Mouse (Mus musculus): ENCODE measurements around the gene Vmn2r24. TPM values are rescaled to one million over a fixed set of nuclear protein-coding genes. Genes with fewer than 3 reads are reported as not detected.
"Not testable (repeated sequence)": the region's sequence is repeated elsewhere in the genome, so short reads cannot be mapped to it uniquely, and the experiment has no call there.

Vmn2r24 gene
- under 1 TPM in 1 of 2 experiments, not detected in 1; 0.02 TPM for total RNA-seq (2021)
- long read RNA-seq, experiment 1, result 0 reads
- long read RNA-seq, experiment 2, result 0 reads

DNA sequence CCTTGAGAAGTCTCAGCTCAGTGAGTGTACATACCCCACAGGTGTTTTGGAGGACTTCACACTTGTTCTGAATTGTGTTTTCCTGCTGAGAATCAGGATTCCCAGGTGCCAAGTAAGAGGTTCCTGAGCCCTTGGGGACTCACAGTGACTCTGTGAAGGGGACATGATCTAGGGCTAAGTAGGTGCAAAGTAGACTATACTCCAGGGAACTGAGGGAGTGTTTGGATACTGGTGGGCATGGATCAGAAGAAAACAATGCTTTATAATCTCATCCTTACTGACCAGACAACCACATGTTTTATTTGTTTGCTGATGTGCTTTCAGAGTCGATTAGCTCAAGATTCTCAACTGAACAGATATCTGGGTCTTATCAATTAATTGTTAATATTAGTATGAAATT, at the start of gene Vmn2r24:
Gene Vmn2r24, plus strand, starts transcription at position 301 of the 400 bp plus-strand sequence.
- no peak for DNase-seq
- intact Hi-C loops (cut with DNase I), result no loop called here

DNA sequence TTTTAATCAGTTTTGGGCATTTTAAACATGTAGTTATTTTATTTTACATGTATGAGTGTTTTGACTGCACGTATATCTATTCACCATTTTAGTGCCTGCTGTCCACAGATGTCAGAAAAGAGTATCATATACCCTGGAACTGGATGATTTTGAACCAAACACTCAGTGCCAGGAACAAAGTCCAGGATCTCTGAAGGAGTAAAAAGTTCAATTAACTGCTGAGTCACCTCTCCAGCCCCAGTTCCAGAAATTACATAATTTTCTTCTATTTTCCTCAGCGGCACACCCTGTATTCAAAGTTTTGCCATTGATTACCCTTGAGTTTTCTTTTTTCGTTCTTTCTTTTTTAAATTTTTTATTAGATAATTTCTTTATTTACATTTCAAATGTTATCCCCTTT, 8.6 kb upstream of the Vmn2r24 start:
- intact Hi-C loops (cut with DNase I), result no loop called here
- DNase-seq, result no peak

DNA sequence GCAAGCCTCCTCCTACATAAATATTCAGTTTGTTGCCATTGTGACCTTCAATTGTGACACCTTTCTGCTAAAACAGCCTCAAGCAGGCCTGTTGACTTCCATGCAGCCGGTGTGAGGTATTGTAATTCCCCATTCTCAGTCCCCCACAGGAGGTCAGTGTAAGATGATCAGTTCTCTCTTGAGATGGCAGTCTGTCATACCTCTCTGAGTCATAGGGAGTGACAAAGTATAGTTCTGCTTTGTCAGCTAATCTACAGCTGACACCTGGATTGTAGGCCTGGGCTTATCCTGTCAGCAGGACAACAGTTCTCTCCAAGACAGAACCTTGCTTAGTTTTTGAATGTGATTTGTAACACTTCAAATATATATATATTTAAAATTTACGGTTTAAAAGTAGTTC, 6.2 kb downstream of the Vmn2r24 start:
- intact Hi-C loops (cut with DNase I), result no loop called here
- no peak for DNase-seq

DNA sequence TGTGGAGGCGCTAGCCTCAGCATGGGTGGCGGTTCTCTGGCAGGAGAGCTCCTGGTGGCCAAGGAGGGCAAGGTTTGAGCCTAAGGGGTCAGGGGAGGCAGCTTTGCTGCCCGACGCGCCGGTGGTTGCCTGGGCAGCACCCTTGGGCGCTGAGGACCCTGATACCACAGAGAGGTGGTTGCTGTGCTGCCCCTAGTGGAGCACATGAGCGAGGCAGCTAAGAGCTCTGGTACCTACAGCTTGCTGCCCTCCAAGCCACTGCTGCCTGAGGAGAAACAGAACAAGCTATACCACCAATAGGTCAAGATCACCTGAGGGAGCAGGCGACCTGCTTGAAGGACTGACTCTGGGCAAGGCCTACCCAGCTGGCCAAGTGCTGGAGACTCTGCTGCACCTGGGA, 15.1 kb downstream of the Vmn2r24 start:
- DNase-seq, result no peak

GRCm38 (mm10) chr6:123810291-123810690, 31.6 kb downstream of the Vmn2r24 start:
- DNase-seq; intact Hi-C loops (cut with DNase I): not testable (repeated sequence)

More for the DNA sequence above, 15.1 kb downstream of the Vmn2r24 start:
- intact Hi-C loops (cut with DNase I), result no loop called here

DNA sequence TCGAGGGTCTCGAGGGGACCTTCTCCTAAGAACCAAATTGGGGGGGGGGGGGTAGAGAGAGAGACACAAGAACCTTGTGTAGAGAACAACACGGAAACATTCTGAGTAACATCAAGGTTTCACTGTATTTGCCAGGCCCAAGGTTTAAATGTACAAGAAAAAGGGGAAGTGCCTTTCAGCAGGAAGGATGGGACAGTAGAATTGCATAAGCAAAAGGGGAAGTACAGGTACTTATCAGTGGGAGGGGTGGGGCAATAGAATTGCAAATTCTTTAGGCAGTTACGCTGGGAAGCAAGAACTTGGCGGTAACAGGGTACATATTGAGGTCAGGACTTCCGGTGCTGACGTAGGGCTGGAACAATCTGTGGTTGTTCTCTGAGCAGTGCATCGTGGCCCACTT, 41.3 kb downstream of the Vmn2r24 start:
- intact Hi-C loops (cut with DNase I), result no loop called here
- DNase-seq, result no peak

GRCm38 (mm10) chr6:123853363-123853762, 74.7 kb downstream of the Vmn2r24 start, which contains the start of gene Vmn2r25:
Gene Vmn2r25, minus strand, starts transcription at chr6:123853463.
- intact Hi-C loops (cut with DNase I); DNase-seq: not testable (repeated sequence)

Other genes starting within 250 kb of the Vmn2r24 start
- not detected for gene Vmn2r21, start 245.5 kb upstream of the Vmn2r24 start, total RNA-seq (2021)
- not detected for gene Vmn2r22, start 128.2 kb upstream of the Vmn2r24 start, total RNA-seq (2021)
- not detected for gene Vmn2r23, start 76.2 kb upstream of the Vmn2r24 start, total RNA-seq (2021)
- gene Vmn2r25, start 74.6 kb downstream of the Vmn2r24 start, total RNA-seq (2021), result not detected
- under 1 TPM; 0.07 to 0.10 TPM for gene Vmn2r26, start 245.7 kb downstream of the Vmn2r24 start, total RNA-seq (2021)